Mouse (Mus musculus) heart, postnatal 0 days (tissue): ENCODE results near the gene Tmem94. TPM values are rescaled to one million over a fixed set of nuclear protein-coding genes. Genes with fewer than 3 reads are reported as not detected.

ENCODE experiments used
- ATAC-seq: fragments of 200-750 bp; cut with Nextera tagmentation; 2 replicates; pipeline ENCODE4 v1.8.0; 2017; ENCODE audit warnings: low read depth, moderate number of reproducible peaks, moderate library complexity; ENCODE audit not compliant: insufficient read depth
- DNase-seq: peaks from one replicate; pipeline ENCODE4 v3.0.0-alpha.2; 2016; ENCODE audit warnings: low spot score
- H3K27ac ChIP-seq: fragments of 300-500 bp; sonication (generic); 2 replicates; pipeline ENCODE4 v1.5.1; 2014; ENCODE audit warnings: low read depth, mild to moderate bottlenecking
- H3K27me3 ChIP-seq: fragments of 300-500 bp; sonication (generic); 2 replicates; pipeline ENCODE4 v1.6.1; 2014; ENCODE audit warnings: low read length, mixed read lengths; ENCODE audit not compliant: control insufficient read depth, insufficient read depth
- H3K36me3 ChIP-seq: fragments of 300-500 bp; sonication (generic); replicated peaks from 2 replicates; pipeline ENCODE4 v1.6.1; 2014; ENCODE audit warnings: low read length, mixed read lengths; ENCODE audit not compliant: control insufficient read depth, insufficient read depth
- H3K4me1 ChIP-seq: fragments of 300-500 bp; sonication (generic); 2 replicates; pipeline ENCODE4 v1.6.1; 2014; ENCODE audit warnings: antibody characterized with exemption; ENCODE audit not compliant: control insufficient read depth, insufficient read depth
- H3K4me2 ChIP-seq: fragments of 300-500 bp; sonication (generic); 2 replicates; pipeline ENCODE4 v1.6.1; 2014; ENCODE audit warnings: low read depth, mild to moderate bottlenecking, low read length, moderate library complexity
- H3K4me3 ChIP-seq: fragments of 300-500 bp; sonication (generic); 2 replicates; pipeline ENCODE4 v1.5.1; 2014; ENCODE audit warnings: low read depth, low read length
- H3K9ac ChIP-seq: fragments of 300-500 bp; sonication (generic); replicated peaks from 2 replicates; pipeline ENCODE4 v1.6.1; 2014; ENCODE audit warnings: low read depth, low read length, mixed read lengths
- H3K9me3 ChIP-seq: fragments of 300-500 bp; sonication (generic); replicated peaks from 2 replicates; pipeline ENCODE4 v1.6.1; 2016; ENCODE audit warnings: low read length; ENCODE audit not compliant: control insufficient read depth
- CTCF ChIP-seq: IDR thresholded peaks from 2 replicates; pipeline ENCODE4 v1.5.1; 2016; ENCODE audit warnings: antibody characterized with exemption, control low read depth, low read depth
- EP300 ChIP-seq: IDR thresholded peaks from 2 replicates; pipeline ENCODE4 v1.6.1; 2016; ENCODE audit warnings: antibody characterized with exemption, low read depth
- WGBS: fragments of 180-500 bp; shearing (Covaris S2); extraction: QIAGEN DNeasy Blood & Tissue Kit; methylation state at CpG from one replicate; pipeline ENCODE4 v1.1.7; 2014; 5-methylcytosine and 5-hydroxymethylcytosine counted together
- microRNA-seq: library from miRNA; unstranded; fragments of <30 nt; microRNA quantifications from one replicate; pipeline ENCODE4, GENCODE M21; 2016
- polyA plus RNA-seq: library from polyadenylated mRNA; unstranded; fragments of >200 nt; fragmentation: Nextera tagmentation; extraction: Ambion mirVana; gene quantifications from 2 replicates; pipeline ENCODE4 v1.2.1, GENCODE M21; 2015
- total RNA-seq: library from RNA; depleted of rRNA; stranded (reverse); fragments of >200 nt; gene quantifications from 2 replicates; pipeline ENCODE4 v1.2.3, GENCODE M21; 2014; ENCODE audit warnings: low replicate concordance; rRNA removed

Gene Tmem94
- total and polyA plus RNA-seq, 2 experiments from 2014 or later = 34.0 to 65.0 TPM

GRCm38 (mm10) chr11:115845819-115846218, 80.6 kb downstream of the Tmem94 start:
- H3K36me3 ChIP-seq = peaks cover 36% of the 10 kb centered on the region
- H3K27ac ChIP-seq = no peak overlapping the region
- no peaks in the 10 kb centered on the region for H3K9me3 ChIP-seq
- 93% methylated on average over 2 of the region's 2 CpGs for WGBS
- H3K4me1 ChIP-seq = peaks cover 21% of the 10 kb centered on the region
- no peak overlapping the region for H3K9ac ChIP-seq
- DNase-seq (no peak), ATAC-seq (no peak)
- no peak overlapping the region for H3K4me2 ChIP-seq
- TF ChIP-seq EP300 (no peak), CTCF (no peak)
- no peak overlapping the region for H3K4me3 ChIP-seq
- H3K27me3 ChIP-seq = no peaks in the 10 kb centered on the region

Small RNA genes within 50 kb of the gene (microRNA-seq; reads per million reads assigned to microRNA genes)
- 1.2 reads per million for gene Mir5621

Other genes with a start within 250 kb of the Tmem94 start
- 320 and 327 TPM in 2 replicates for gene Sumo2, start 229.2 kb upstream of the Tmem94 start, total RNA-seq
- gene Sumo2, start 229.2 kb upstream of the Tmem94 start, polyA plus RNA-seq = 549 and 562 TPM in 2 replicates
- gene Nup85, start 201.0 kb upstream of the Tmem94 start, total RNA-seq = 32.3 and 102 TPM in 2 replicates
- 33.9 and 40.8 TPM in 2 replicates for gene Nup85, start 201.0 kb upstream of the Tmem94 start, polyA plus RNA-seq
- gene Mrps7, start 161.5 kb upstream of the Tmem94 start, total RNA-seq = 53.1 and 56.7 TPM in 2 replicates
- gene Mrps7, start 161.5 kb upstream of the Tmem94 start, polyA plus RNA-seq = 85.1 and 86.4 TPM in 2 replicates
- gene Gga3, start 161.4 kb upstream of the Tmem94 start, total RNA-seq = 11.8 and 24.0 TPM in 2 replicates
- gene Gga3, start 161.4 kb upstream of the Tmem94 start, polyA plus RNA-seq = 7.0 and 7.2 TPM in 2 replicates
- gene Mif4gd, start 152.5 kb upstream of the Tmem94 start, total RNA-seq = 31.5 and 38.4 TPM in 2 replicates
- gene Mif4gd, start 152.5 kb upstream of the Tmem94 start, polyA plus RNA-seq = 34.1 and 34.5 TPM in 2 replicates
- gene Slc25a19, start 137.1 kb upstream of the Tmem94 start, total RNA-seq = 25.0 and 35.1 TPM in 2 replicates
- 35.0 and 41.0 TPM in 2 replicates for gene Slc25a19, start 137.1 kb upstream of the Tmem94 start, polyA plus RNA-seq
- gene Grb2, start 56.8 kb upstream of the Tmem94 start, total RNA-seq = 48.6 and 126 TPM in 2 replicates
- 96.9 and 116 TPM in 2 replicates for gene Grb2, start 56.8 kb upstream of the Tmem94 start, polyA plus RNA-seq
- 62.1 and 107 TPM in 2 replicates for gene Caskin2, start 48.2 kb downstream of the Tmem94 start, total RNA-seq
- 12.6 and 14.2 TPM in 2 replicates for gene Caskin2, start 48.2 kb downstream of the Tmem94 start, polyA plus RNA-seq
- 35.5 and 58.5 TPM in 2 replicates for gene Tsen54, start 49.3 kb downstream of the Tmem94 start, total RNA-seq
- 14.8 and 17.7 TPM in 2 replicates for gene Tsen54, start 49.3 kb downstream of the Tmem94 start, polyA plus RNA-seq
- gene Llgl2, start 58.6 kb downstream of the Tmem94 start, total RNA-seq = 49.8 and 85.5 TPM in 2 replicates
- 12.7 and 14.1 TPM in 2 replicates for gene Llgl2, start 58.6 kb downstream of the Tmem94 start, polyA plus RNA-seq
- not detected in 2 replicates for gene Myo15b, start 93.0 kb downstream of the Tmem94 start, total RNA-seq
- 0.04 and 0.11 TPM in 2 replicates for gene Myo15b, start 93.0 kb downstream of the Tmem94 start, polyA plus RNA-seq
- 57.5 and 83.0 TPM in 2 replicates for gene Smim5, start 134.5 kb downstream of the Tmem94 start, total RNA-seq
- gene Smim5, start 134.5 kb downstream of the Tmem94 start, polyA plus RNA-seq = 79.3 and 93.3 TPM in 2 replicates
- not detected in 2 replicates for gene Smim6, start 146.6 kb downstream of the Tmem94 start, total RNA-seq
- gene Smim6, start 146.6 kb downstream of the Tmem94 start, polyA plus RNA-seq = 0.98 and 1.6 TPM in 2 replicates
- 11.7 and 17.9 TPM in 2 replicates for gene Sap30bp, start 167.8 kb downstream of the Tmem94 start, total RNA-seq
- gene Sap30bp, start 167.8 kb downstream of the Tmem94 start, polyA plus RNA-seq = 19.0 and 19.6 TPM in 2 replicates
- 5.4 and 5.8 TPM in 2 replicates for gene Recql5, start 168.0 kb downstream of the Tmem94 start, total RNA-seq
- 6.2 and 6.3 TPM in 2 replicates for gene Recql5, start 168.0 kb downstream of the Tmem94 start, polyA plus RNA-seq
- gene Itgb4, start 209.3 kb downstream of the Tmem94 start, total RNA-seq = 1.1 and 1.5 TPM in 2 replicates
- gene Itgb4, start 209.3 kb downstream of the Tmem94 start, polyA plus RNA-seq = 0.85 and 1.1 TPM in 2 replicates
- gene Galk1, start 247.3 kb downstream of the Tmem94 start, total RNA-seq = 90.4 and 98.3 TPM in 2 replicates
- gene Galk1, start 247.3 kb downstream of the Tmem94 start, polyA plus RNA-seq = 86.3 and 88.4 TPM in 2 replicates